Mouse (Mus musculus): ENCODE data around the gene Atf6. TPM values are rescaled to one million over a fixed set of nuclear protein-coding genes. Genes with fewer than 3 reads are reported as not detected.

The Atf6 gene
- total and polyA plus RNA-seq, 3 experiments = 11.7 to 16.4 TPM; not detected in 1

- 0 out of 2 replicates have a peak, but pooled peaks have one; percentile 41 for TF ChIP-seq HCFC1 (IDR thresholded peaks at IDR 0.05; ENCODE audit: low read depth, low read length)
- TF ChIP-seq E2F4 (IDR thresholded peaks at IDR 0.05; ENCODE audit: borderline replicate concordance, low read depth, low read length) = no peak
- TF ChIP-seq ETS1 (IDR thresholded peaks at IDR 0.05; ENCODE audit: low read depth, low read length) = peak; percentile 98
- peak; percentile 47; the same call in 1 of the 2 replicates for TF ChIP-seq MAX (IDR thresholded peaks at IDR 0.05; ENCODE audit: low read length)
- TF ChIP-seq CHD1 (IDR thresholded peaks at IDR 0.05; ENCODE audit: low read depth, low read length) = no peak
- TF ChIP-seq MAFK (IDR thresholded peaks at IDR 0.05; ENCODE audit: borderline replicate concordance, low read depth, low read length) = 0 out of 2 replicates have a peak, but pooled peaks have one; percentile 45
- no peak for TF ChIP-seq KAT2A (conservative IDR thresholded peaks at IDR 0.05; ENCODE audit: low read depth, low read length)
Measured at GRCm38 (mm10) chr1:170853604-170854003, 14.0 kb downstream of the Atf6 start (continued).

- peaks cover 0 to 50% of the 10 kb centered on the region in 2 experiments; a peak in 3 of 4 replicates for H3K36me3 ChIP-seq (ENCODE audit: control insufficient read depth in 1 of 2, insufficient read depth in 2 of 2, low read length in 2 of 2)
- no peaks in the 10 kb centered on the region for H3K27me3 ChIP-seq (ENCODE audit: control insufficient read depth in 1 of 2, insufficient read depth in 2 of 2, low read length in 2 of 2)
- H3K27ac ChIP-seq (ENCODE audit: control insufficient read depth, low read depth, low read length) = peak overlapping the region; percentile 54
- H3K4me3 ChIP-seq (ENCODE audit: control insufficient read depth in 1 of 2, insufficient read depth in 1 of 2, low read depth in 2 of 2, low read length in 2 of 2) = peak overlapping the region in 1 of 2 experiments; percentile 2; a peak in 1 of 4 replicates
- peaks cover 27 to 39% of the 10 kb centered on the region in 2 experiments for H3K4me1 ChIP-seq (ENCODE audit: control insufficient read depth in 1 of 2, insufficient read depth in 2 of 2, low read length in 2 of 2)
- H3K9ac ChIP-seq (ENCODE audit: control insufficient read depth, low read depth, low read length, poor library complexity, severe bottlenecking) = peak overlapping the region; percentile 24
- peak; percentile 68 for DNase-seq (ENCODE audit: low read depth, low spot score)
- TF ChIP-seq ZC3H11A (IDR thresholded peaks at IDR 0.05; ENCODE audit: low read depth, low read length) (no peak), MAFK (IDR thresholded peaks at IDR 0.05; ENCODE audit: borderline replicate concordance, low read depth, low read length) (no peak), RAD21 (IDR thresholded peaks at IDR 0.05; ENCODE audit: low read depth, low read length) (no peak), MAZ (IDR thresholded peaks at IDR 0.05; ENCODE audit: low read depth, low read length) (peak; percentile 46), CHD2 (IDR thresholded peaks at IDR 0.05; ENCODE audit: low read length) (no peak), MEF2A (IDR thresholded peaks at IDR 0.05; ENCODE audit: extremely low read depth, insufficient replicate concordance, low read depth, low read length, poor library complexity, severe bottlenecking) (no peak), JUND (IDR thresholded peaks at IDR 0.05; ENCODE audit: low read depth, low read length) (no peak), SMC3 (IDR thresholded peaks at IDR 0.05; ENCODE audit: low read depth, low read length) (no peak), TAL1 (IDR thresholded peaks at IDR 0.05; ENCODE audit: low read length) (peak; percentile 50), NRF1 (IDR thresholded peaks at IDR 0.05; ENCODE audit: insufficient read depth, low read depth, low read length, poor library complexity, severe bottlenecking) (peak; percentile 28; the same call in 1 of the 2 replicates), E2F4 (IDR thresholded peaks at IDR 0.05; ENCODE audit: borderline replicate concordance, low read depth, low read length) (no peak), RCOR1 (IDR thresholded peaks at IDR 0.05; ENCODE audit: low read depth, low read length) (peak; percentile 55; the same call in 1 of the 2 replicates), EP300 (IDR thresholded peaks at IDR 0.05; ENCODE audit: low read depth in 1 of 2, low read length in 2 of 2) (peak; percentile 80 to 83), CTCF (IDR thresholded peaks at IDR 0.05 in 2 of 3, conservative IDR thresholded peaks at IDR 0.05 in 1 of 3; ENCODE audit: control insufficient read depth in 1 of 3, insufficient read depth in 1 of 3, low read depth in 2 of 3, low read length in 3 of 3, poor library complexity in 1 of 3, severe bottlenecking in 1 of 3) (no peak), SIN3A (IDR thresholded peaks at IDR 0.05; ENCODE audit: low read length) (peak; percentile 54; the same call in 1 of the 2 replicates), KAT2A (conservative IDR thresholded peaks at IDR 0.05; ENCODE audit: low read depth, low read length) (no peak), BHLHE40 (IDR thresholded peaks at IDR 0.05; ENCODE audit: borderline replicate concordance, low read depth, low read length) (peak; percentile 74; the same call in 1 of the 2 replicates), ZNF384 (IDR thresholded peaks at IDR 0.05; ENCODE audit: low read depth, low read length) (peak; percentile 70), MYB (IDR thresholded peaks at IDR 0.05; ENCODE audit: low read depth, low read length) (no peak), USF1 (IDR thresholded peaks at IDR 0.05; ENCODE audit: low read depth, low read length) (0 out of 2 replicates have a peak, but pooled peaks have one; percentile 7), MXI1 (IDR thresholded peaks at IDR 0.05; ENCODE audit: low read depth, low read length) (no peak), POLR2AphosphoS5 (IDR thresholded peaks at IDR 0.05; ENCODE audit: borderline replicate concordance, low read depth, low read length) (no peak), CHD1 (IDR thresholded peaks at IDR 0.05; ENCODE audit: low read depth, low read length) (no peak), MAX (IDR thresholded peaks at IDR 0.05; ENCODE audit: low read length) (0 out of 2 replicates have a peak, but pooled peaks have one; percentile 20), ETS1 (IDR thresholded peaks at IDR 0.05; ENCODE audit: low read depth, low read length) (peak; percentile 80; the same call in 1 of the 2 replicates), TCF12 (IDR thresholded peaks at IDR 0.05; ENCODE audit: low read depth, low read length) (peak; percentile 80), GATA1 (IDR thresholded peaks at IDR 0.05; ENCODE audit: low read depth, low read length) (peak; percentile 87)
- no peaks in the 10 kb centered on the region; the same call in 1 of the 2 replicates for H3K79me2 ChIP-seq (ENCODE audit: control insufficient read depth, insufficient read depth, low read length, poor library complexity)
- no peaks in the 10 kb centered on the region for H3K9me3 ChIP-seq (replicated peaks; ENCODE audit: insufficient read depth, low read length)
Measured at GRCm38 (mm10) chr1:170850637-170851624, 16.6 kb downstream of the Atf6 start.

All from MEL (cell line).